Mouse (Mus musculus): Measurements from ENCODE around the gene Slc16a13. TPM values are rescaled to one million over a fixed set of nuclear protein-coding genes. Genes with fewer than 3 reads are reported as not detected.

The Slc16a13 gene
- polyA plus RNA-seq, 1 experiment from 2014 or later = 5.2 TPM

- H3K4me1 ChIP-seq (replicated peaks) = peaks cover 3% of the 10 kb centered on the region
- no peak overlapping the region for H3K9ac ChIP-seq
- no peaks in the 10 kb centered on the region for H3K36me3 ChIP-seq
- peaks cover 27% of the 10 kb centered on the region for H3K27me3 ChIP-seq
- no peak for ATAC-seq (replicated peaks; ENCODE audit: insufficient number of reproducible peaks, insufficient read depth, low FRiP score, low read depth)
- H3K4me3 ChIP-seq = no peak overlapping the region
- H3K9me3 ChIP-seq (replicated peaks) = no peaks in the 10 kb centered on the region
- WGBS = 67% methylated on average over 5 of the region's 5 CpGs
- no peak overlapping the region for H3K4me2 ChIP-seq
- no peak overlapping the region for H3K27ac ChIP-seq
Observed at GRCm38 (mm10) chr11:70208778-70209388, 12.0 kb downstream of the Slc16a13 start.

- Histone ChIP-seq H3K4me2 (no peak overlapping the region), H3K36me3 (no peaks in the 10 kb centered on the region), H3K27ac (no peak overlapping the region), H3K9ac (no peak overlapping the region), H3K4me3 (no peak overlapping the region), H3K27me3 (peaks cover 11% of the 10 kb centered on the region), H3K9me3 (replicated peaks) (no peaks in the 10 kb centered on the region), H3K4me1 (replicated peaks) (no peaks in the 10 kb centered on the region)
- 54% methylated on average over 7 of the region's 7 CpGs for WGBS
- ATAC-seq (replicated peaks; ENCODE audit: insufficient number of reproducible peaks, insufficient read depth, low FRiP score, low read depth) = no peak
Observed at GRCm38 (mm10) chr11:70207283-70207682, 13.6 kb downstream of the Slc16a13 start.

DNA sequence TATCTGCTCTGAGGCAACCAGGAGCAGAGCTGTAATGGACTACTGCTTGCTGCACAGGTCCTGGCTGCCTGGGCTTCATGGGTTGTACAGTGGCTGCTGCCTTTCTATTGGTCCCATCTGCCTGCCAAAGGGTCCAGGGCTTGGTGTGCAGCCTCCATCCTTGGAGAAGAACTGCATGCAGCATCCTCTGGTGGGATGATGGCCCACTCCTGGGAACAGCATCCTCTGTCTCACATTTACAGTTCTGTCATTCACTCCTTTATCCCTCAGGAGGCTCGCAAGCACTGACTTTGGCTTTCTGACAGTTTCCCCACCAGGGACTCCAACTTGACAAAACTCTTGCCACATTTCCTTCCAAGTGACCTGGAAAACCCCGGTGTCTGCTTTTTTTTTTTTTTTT lies 14.1 kb downstream of the Slc16a13 start:
- Histone ChIP-seq H3K36me3 (no peaks in the 10 kb centered on the region), H3K4me2 (no peak overlapping the region), H3K4me1 (replicated peaks) (no peaks in the 10 kb centered on the region), H3K27ac (no peak overlapping the region), H3K27me3 (0 out of 2 replicates have a peak, but pooled peaks cover 9% of the 10 kb centered on the region), H3K4me3 (no peak overlapping the region), H3K9ac (no peak overlapping the region), H3K9me3 (replicated peaks) (no peaks in the 10 kb centered on the region)
- WGBS = 66% methylated on average over 2 of the region's 2 CpGs
- no peak for ATAC-seq (replicated peaks; ENCODE audit: insufficient number of reproducible peaks, insufficient read depth, low FRiP score, low read depth)

GRCm38 (mm10) chr11:70201691-70202090 lies 19.2 kb downstream of the Slc16a13 start:
- Histone ChIP-seq H3K27ac (no peak overlapping the region), H3K4me3 (no peak overlapping the region), H3K36me3 (no peaks in the 10 kb centered on the region), H3K4me1 (replicated peaks) (no peaks in the 10 kb centered on the region), H3K9ac (no peak overlapping the region), H3K4me2 (no peak overlapping the region), H3K9me3 (replicated peaks) (no peaks in the 10 kb centered on the region), H3K27me3 (peaks cover 2% of the 10 kb centered on the region; the same call in 1 of the 2 replicates)
- WGBS = 33% methylated on average over 5 of the region's 5 CpGs
- ATAC-seq (replicated peaks; ENCODE audit: insufficient number of reproducible peaks, insufficient read depth, low FRiP score, low read depth) = no peak

DNA sequence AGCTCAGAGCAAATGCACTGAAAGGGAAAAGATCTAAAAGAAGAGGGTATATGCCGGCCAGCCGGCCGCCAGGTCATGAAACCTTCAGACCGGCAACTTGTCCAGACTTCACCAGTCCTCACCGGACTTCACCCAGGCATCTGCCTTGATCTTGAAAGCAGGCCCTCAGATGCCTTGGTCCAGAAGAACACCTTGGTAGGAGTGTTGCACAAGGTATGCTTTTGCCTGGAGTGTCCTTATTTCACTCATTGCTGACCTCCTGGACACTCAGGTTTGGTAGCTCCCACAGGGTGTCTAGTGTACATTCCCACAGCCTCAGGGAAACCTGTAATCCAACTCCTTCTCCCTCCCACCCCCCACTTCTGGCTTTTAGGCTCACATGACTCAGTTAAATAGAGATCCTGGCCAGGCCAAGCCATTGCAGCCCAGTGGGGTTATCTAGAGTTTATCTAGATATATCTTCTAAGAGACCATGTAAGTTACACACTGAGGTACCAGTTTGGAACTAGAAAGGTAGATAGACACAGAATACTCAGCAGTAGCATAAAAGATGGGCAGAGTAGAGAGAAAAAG lies 20.7 kb downstream of the Slc16a13 start:
- Histone ChIP-seq H3K27me3 (peaks cover 2% of the 10 kb centered on the region; the same call in 1 of the 2 replicates), H3K9me3 (replicated peaks) (no peaks in the 10 kb centered on the region), H3K4me3 (no peak overlapping the region), H3K4me1 (replicated peaks) (no peaks in the 10 kb centered on the region), H3K9ac (no peak overlapping the region), H3K4me2 (no peak overlapping the region), H3K36me3 (no peaks in the 10 kb centered on the region), H3K27ac (no peak overlapping the region)
- 87% methylated on average over 5 of the region's 5 CpGs for WGBS
- ATAC-seq (replicated peaks; ENCODE audit: insufficient number of reproducible peaks, insufficient read depth, low FRiP score, low read depth) = no peak

DNA sequence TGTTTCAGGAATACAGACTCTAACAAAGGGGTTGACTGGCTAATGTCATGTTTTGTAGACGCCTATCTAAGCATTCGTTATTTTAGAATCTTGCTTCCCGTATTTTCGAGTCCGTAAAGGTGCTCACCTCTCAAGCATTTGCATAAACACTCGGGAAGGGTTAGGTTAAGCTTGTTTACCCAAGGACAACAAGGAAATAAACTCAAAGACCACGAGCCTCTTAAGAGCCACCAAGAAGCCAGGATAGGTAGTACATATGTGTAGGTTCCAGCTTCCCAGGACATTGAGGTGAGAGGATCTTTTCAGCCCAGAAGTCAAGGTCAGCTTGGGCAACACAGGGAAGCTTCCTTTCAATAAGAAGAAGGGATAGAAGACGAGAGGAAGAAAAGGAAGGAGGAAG lies 21.8 kb downstream of the Slc16a13 start:
- Histone ChIP-seq H3K9me3 (replicated peaks) (no peaks in the 10 kb centered on the region), H3K36me3 (no peaks in the 10 kb centered on the region), H3K27ac (no peak overlapping the region), H3K4me1 (replicated peaks) (no peaks in the 10 kb centered on the region), H3K9ac (no peak overlapping the region), H3K4me2 (no peak overlapping the region), H3K4me3 (no peak overlapping the region), H3K27me3 (peaks cover 2% of the 10 kb centered on the region; the same call in 1 of the 2 replicates)
- 79% methylated on average over 8 of the region's 8 CpGs for WGBS
- no peak for ATAC-seq (replicated peaks; ENCODE audit: insufficient number of reproducible peaks, insufficient read depth, low FRiP score, low read depth)

- no peaks in the 10 kb centered on the region for H3K36me3 ChIP-seq
- H3K27me3 ChIP-seq = peaks cover 2% of the 10 kb centered on the region; the same call in 1 of the 2 replicates
- H3K9ac ChIP-seq = no peak overlapping the region
- ATAC-seq (replicated peaks; ENCODE audit: insufficient number of reproducible peaks, insufficient read depth, low FRiP score, low read depth) = no peak
- H3K27ac ChIP-seq = no peak overlapping the region
- 59% methylated on average over 3 of the region's 3 CpGs for WGBS
- no peaks in the 10 kb centered on the region for H3K4me1 ChIP-seq (replicated peaks)
- H3K4me2 ChIP-seq = no peak overlapping the region
- H3K4me3 ChIP-seq = no peak overlapping the region
- no peaks in the 10 kb centered on the region for H3K9me3 ChIP-seq (replicated peaks)
Observed at GRCm38 (mm10) chr11:70198332-70198731, 22.5 kb downstream of the Slc16a13 start.

- H3K27ac ChIP-seq = no peak overlapping the region
- no peaks in the 10 kb centered on the region for H3K27me3 ChIP-seq
- no peak overlapping the region for H3K4me2 ChIP-seq
- H3K4me3 ChIP-seq = no peak overlapping the region
- no peak for ATAC-seq (replicated peaks; ENCODE audit: insufficient number of reproducible peaks, insufficient read depth, low FRiP score, low read depth)
- H3K36me3 ChIP-seq = no peaks in the 10 kb centered on the region
- H3K4me1 ChIP-seq (replicated peaks) = no peaks in the 10 kb centered on the region
- 49% methylated on average over 11 of the region's 11 CpGs for WGBS
- no peaks in the 10 kb centered on the region for H3K9me3 ChIP-seq (replicated peaks)
- no peak overlapping the region for H3K9ac ChIP-seq
Observed at GRCm38 (mm10) chr11:70193354-70194285, 27.2 kb downstream of the Slc16a13 start.

- H3K9me3 ChIP-seq (replicated peaks) = no peaks in the 10 kb centered on the region
- H3K4me2 ChIP-seq = no peak overlapping the region
- ATAC-seq (replicated peaks; ENCODE audit: insufficient number of reproducible peaks, insufficient read depth, low FRiP score, low read depth) = no peak
- H3K9ac ChIP-seq = no peak overlapping the region
- H3K27me3 ChIP-seq = no peaks in the 10 kb centered on the region
- H3K36me3 ChIP-seq = no peaks in the 10 kb centered on the region
- H3K4me1 ChIP-seq (replicated peaks) = no peaks in the 10 kb centered on the region
- H3K4me3 ChIP-seq = no peak overlapping the region
- H3K27ac ChIP-seq = no peak overlapping the region
- WGBS = 81% methylated on average over 4 of the region's 4 CpGs
Observed at GRCm38 (mm10) chr11:70192157-70192556, 28.7 kb downstream of the Slc16a13 start.

DNA sequence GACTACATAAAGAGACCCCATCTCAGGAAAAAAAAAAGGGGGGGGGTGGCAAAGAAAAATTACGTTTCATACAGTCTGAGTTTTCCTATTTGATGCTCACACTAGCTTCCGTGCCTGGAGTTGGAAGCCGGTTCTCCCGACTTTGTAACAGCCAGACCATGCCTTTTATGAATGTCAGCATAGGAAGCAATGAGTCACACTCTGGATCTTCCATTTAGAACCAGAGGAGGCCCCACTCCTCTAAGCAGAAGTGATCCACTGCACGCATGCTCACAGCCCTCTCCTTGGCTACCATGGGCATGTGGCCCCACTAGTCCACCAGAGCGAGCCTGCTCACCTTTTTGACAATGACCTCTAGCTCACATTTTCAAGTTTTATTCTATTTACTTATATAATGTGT lies 29.7 kb downstream of the Slc16a13 start:
- Histone ChIP-seq H3K4me1 (replicated peaks) (no peaks in the 10 kb centered on the region), H3K36me3 (no peaks in the 10 kb centered on the region), H3K9ac (no peak overlapping the region), H3K4me2 (no peak overlapping the region), H3K4me3 (no peak overlapping the region), H3K27me3 (no peaks in the 10 kb centered on the region), H3K9me3 (replicated peaks) (no peaks in the 10 kb centered on the region), H3K27ac (no peak overlapping the region)
- 72% methylated on average over 6 of the region's 6 CpGs for WGBS
- no peak for ATAC-seq (replicated peaks; ENCODE audit: insufficient number of reproducible peaks, insufficient read depth, low FRiP score, low read depth)

GRCm38 (mm10) chr11:70189319-70190134 lies 31.3 kb downstream of the Slc16a13 start:
- Histone ChIP-seq H3K9me3 (replicated peaks) (no peaks in the 10 kb centered on the region), H3K4me3 (no peak overlapping the region), H3K4me2 (no peak overlapping the region), H3K27ac (no peak overlapping the region), H3K27me3 (no peaks in the 10 kb centered on the region), H3K36me3 (no peaks in the 10 kb centered on the region), H3K9ac (no peak overlapping the region), H3K4me1 (replicated peaks) (no peaks in the 10 kb centered on the region)
- 84% methylated on average over 28 of the region's 28 CpGs for WGBS
- ATAC-seq (replicated peaks; ENCODE audit: insufficient number of reproducible peaks, insufficient read depth, low FRiP score, low read depth) = no peak

Data from heart, embryonic 15.5 days (tissue).